Mouse (Mus musculus): ENCODE measurements around the gene Dtd1.

DNA sequence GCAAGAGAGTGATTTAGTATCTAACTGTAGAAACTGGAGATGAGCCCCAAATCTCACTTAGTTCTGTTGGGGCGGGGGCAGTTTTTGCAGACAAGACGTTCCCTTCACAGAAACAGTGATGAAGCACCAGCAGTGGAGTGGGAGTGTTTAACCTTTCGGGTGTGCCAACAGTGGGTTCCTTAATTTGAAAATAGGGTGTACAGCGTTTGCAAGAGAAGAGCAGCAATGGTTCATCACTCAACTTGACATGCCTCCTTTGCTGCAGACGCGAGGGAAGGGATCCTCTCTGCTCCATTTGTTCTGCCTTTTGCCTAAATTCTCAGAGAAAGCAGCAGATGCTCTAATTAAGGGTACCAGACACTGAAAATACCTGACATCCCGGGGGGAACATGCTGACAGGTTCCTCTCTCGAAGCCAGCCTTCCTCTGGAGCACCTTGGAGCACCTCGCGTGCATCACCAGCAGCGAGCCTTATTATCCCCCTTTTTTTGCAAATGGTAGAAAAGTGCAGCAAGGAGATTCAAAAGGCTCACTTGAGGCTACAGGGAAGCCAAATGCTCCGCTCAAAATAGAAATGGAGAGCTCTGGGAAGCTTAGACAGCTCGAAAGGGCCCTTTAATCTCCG is 192.1 kb downstream of the Dtd1 start:
- no peak for TF ChIP-seq CTCF (IDR thresholded peaks at IDR 0.05; ENCODE audit: insufficient read depth, low read depth, low read length)
- no peak for TF ChIP-seq POLR2A (IDR thresholded peaks at IDR 0.05; ENCODE audit: insufficient read depth, low read depth, low read length)

Data from olfactory bulb, adult 2 months (tissue).